Mouse (Mus musculus): ENCODE results near the gene Gucd1. TPM values are rescaled to one million over a fixed set of nuclear protein-coding genes. Genes with fewer than 3 reads are reported as not detected.
"Not testable (repeated sequence)": the region's sequence is repeated elsewhere in the genome, so short reads cannot be mapped to it uniquely, and the experiment has no call there.

The Gucd1 gene
- polyA plus RNA-seq, 1 experiment from 2014 or later = 31.9 TPM

GRCm38 (mm10) chr10:75475139-75475850 is 42.5 kb downstream of the Gucd1 start:
- H3K4me3 ChIP-seq; H3K9me3 ChIP-seq; DNase-seq (ENCODE audit: low spot score); H3K27me3 ChIP-seq (replicated peaks; ENCODE audit: low read depth, poor library complexity, severe bottlenecking); H3K36me3 ChIP-seq (replicated peaks); H3K27ac ChIP-seq (replicated peaks): not testable (repeated sequence)
- peaks cover 11% of the 10 kb centered on the region for H3K4me1 ChIP-seq
- WGBS = 32% methylated on average over 5 of the region's 6 CpGs

- DNase-seq (ENCODE audit: low spot score) = no peak
- no peak overlapping the region for H3K27ac ChIP-seq (replicated peaks)
- no peaks in the 10 kb centered on the region for H3K9me3 ChIP-seq
- H3K27me3 ChIP-seq (replicated peaks; ENCODE audit: low read depth, poor library complexity, severe bottlenecking) = no peaks in the 10 kb centered on the region
- H3K4me3 ChIP-seq = no peak overlapping the region
- H3K4me1 ChIP-seq = peaks cover 11% of the 10 kb centered on the region
- 42% methylated on average over 5 of the region's 5 CpGs for WGBS
- H3K36me3 ChIP-seq (replicated peaks) = no peaks in the 10 kb centered on the region
Measured at GRCm38 (mm10) chr10:75474571-75474970, 43.2 kb downstream of the Gucd1 start.

- no peak overlapping the region for H3K4me3 ChIP-seq
- H3K27me3 ChIP-seq (replicated peaks; ENCODE audit: low read depth, poor library complexity, severe bottlenecking) = no peaks in the 10 kb centered on the region
- 72% methylated on average over 8 of the region's 8 CpGs for WGBS
- no peaks in the 10 kb centered on the region for H3K9me3 ChIP-seq
- DNase-seq (ENCODE audit: low spot score) = no peak
- no peaks in the 10 kb centered on the region for H3K36me3 ChIP-seq (replicated peaks)
- no peak overlapping the region for H3K27ac ChIP-seq (replicated peaks)
- peaks cover 11% of the 10 kb centered on the region for H3K4me1 ChIP-seq
Measured at GRCm38 (mm10) chr10:75473411-75473810, 44.4 kb downstream of the Gucd1 start.

- DNase-seq (ENCODE audit: low spot score) = no peak
- H3K36me3 ChIP-seq (replicated peaks) = no peaks in the 10 kb centered on the region
- H3K4me3 ChIP-seq = no peak overlapping the region
- WGBS = 61% methylated on average over 6 of the region's 6 CpGs
- H3K9me3 ChIP-seq = no peaks in the 10 kb centered on the region
- peaks cover 10% of the 10 kb centered on the region for H3K4me1 ChIP-seq
- H3K27me3 ChIP-seq (replicated peaks; ENCODE audit: low read depth, poor library complexity, severe bottlenecking) = no peaks in the 10 kb centered on the region
- H3K27ac ChIP-seq (replicated peaks) = no peak overlapping the region
Measured at GRCm38 (mm10) chr10:75465781-75466550, 51.8 kb downstream of the Gucd1 start.

GRCm38 (mm10) chr10:75462728-75463127 is 55.0 kb downstream of the Gucd1 start:
- H3K4me1 ChIP-seq = peaks cover 10% of the 10 kb centered on the region
- WGBS = 83% methylated on average over 3 of the region's 3 CpGs
- H3K27ac ChIP-seq (replicated peaks) = no peak overlapping the region
- H3K36me3 ChIP-seq (replicated peaks) = no peaks in the 10 kb centered on the region
- no peak overlapping the region for H3K4me3 ChIP-seq
- no peaks in the 10 kb centered on the region for H3K9me3 ChIP-seq
- H3K27me3 ChIP-seq (replicated peaks; ENCODE audit: low read depth, poor library complexity, severe bottlenecking) = no peaks in the 10 kb centered on the region
- DNase-seq (ENCODE audit: low spot score) = no peak

- Histone ChIP-seq H3K9me3 (no peaks in the 10 kb centered on the region), H3K27ac (replicated peaks) (no peak overlapping the region), H3K27me3 (replicated peaks; ENCODE audit: low read depth, poor library complexity, severe bottlenecking) (no peaks in the 10 kb centered on the region), H3K36me3 (replicated peaks) (no peaks in the 10 kb centered on the region), H3K4me3 (no peak overlapping the region), H3K4me1 (no peaks in the 10 kb centered on the region)
- 85% methylated on average over 4 of the region's 4 CpGs for WGBS
- no peak for DNase-seq (ENCODE audit: low spot score)
Measured at GRCm38 (mm10) chr10:75458329-75458728, 59.4 kb downstream of the Gucd1 start.

GRCm38 (mm10) chr10:75457852-75458251 is 59.9 kb downstream of the Gucd1 start:
- no peak overlapping the region for H3K4me3 ChIP-seq
- H3K27ac ChIP-seq (replicated peaks) = no peak overlapping the region
- 86% methylated on average over 1 of the region's 1 CpGs for WGBS
- no peaks in the 10 kb centered on the region for H3K27me3 ChIP-seq (replicated peaks; ENCODE audit: low read depth, poor library complexity, severe bottlenecking)
- no peaks in the 10 kb centered on the region for H3K36me3 ChIP-seq (replicated peaks)
- DNase-seq (ENCODE audit: low spot score) = no peak
- no peaks in the 10 kb centered on the region for H3K9me3 ChIP-seq
- H3K4me1 ChIP-seq = no peaks in the 10 kb centered on the region

GRCm38 (mm10) chr10:75456061-75456831 is 61.5 kb downstream of the Gucd1 start:
- H3K27ac ChIP-seq (replicated peaks); DNase-seq (ENCODE audit: low spot score); H3K36me3 ChIP-seq (replicated peaks); H3K4me3 ChIP-seq; H3K27me3 ChIP-seq (replicated peaks; ENCODE audit: low read depth, poor library complexity, severe bottlenecking); H3K4me1 ChIP-seq; H3K9me3 ChIP-seq: not testable (repeated sequence)
- whole genome bisulfite sequencing = 90% methylated on average over 15 of the region's 18 CpGs

GRCm38 (mm10) chr10:75451036-75451786 is 66.6 kb downstream of the Gucd1 start:
- WGBS = 63% methylated on average over 10 of the region's 10 CpGs
- no peaks in the 10 kb centered on the region for H3K36me3 ChIP-seq (replicated peaks)
- no peaks in the 10 kb centered on the region for H3K9me3 ChIP-seq
- no peak overlapping the region for H3K4me3 ChIP-seq
- peaks cover 27% of the 10 kb centered on the region for H3K4me1 ChIP-seq
- no peak overlapping the region for H3K27ac ChIP-seq (replicated peaks)
- DNase-seq (ENCODE audit: low spot score) = no peak
- no peaks in the 10 kb centered on the region for H3K27me3 ChIP-seq (replicated peaks; ENCODE audit: low read depth, poor library complexity, severe bottlenecking)

- Histone ChIP-seq H3K4me1 (peaks cover 29% of the 10 kb centered on the region), H3K36me3 (replicated peaks) (no peaks in the 10 kb centered on the region), H3K27ac (replicated peaks) (no peak overlapping the region), H3K4me3 (no peak overlapping the region), H3K27me3 (replicated peaks; ENCODE audit: low read depth, poor library complexity, severe bottlenecking) (no peaks in the 10 kb centered on the region), H3K9me3 (no peaks in the 10 kb centered on the region)
- no peak for DNase-seq (ENCODE audit: low spot score)
- WGBS = 87% methylated on average over 8 of the region's 8 CpGs
Measured at GRCm38 (mm10) chr10:75450331-75450730, 67.4 kb downstream of the Gucd1 start.

- no peak for DNase-seq (ENCODE audit: low spot score)
- H3K27me3 ChIP-seq (replicated peaks; ENCODE audit: low read depth, poor library complexity, severe bottlenecking) = no peaks in the 10 kb centered on the region
- H3K4me1 ChIP-seq = peaks cover 43% of the 10 kb centered on the region
- H3K36me3 ChIP-seq (replicated peaks) = no peaks in the 10 kb centered on the region
- no peak overlapping the region for H3K4me3 ChIP-seq
- H3K27ac ChIP-seq (replicated peaks) = no peak overlapping the region
- WGBS = 80% methylated on average over 6 of the region's 6 CpGs
- H3K9me3 ChIP-seq = no peaks in the 10 kb centered on the region
Measured at GRCm38 (mm10) chr10:75448806-75449420, 68.9 kb downstream of the Gucd1 start.

GRCm38 (mm10) chr10:75447489-75447888 is 70.3 kb downstream of the Gucd1 start:
- Histone ChIP-seq H3K27ac (replicated peaks) (no peak overlapping the region), H3K4me3 (no peak overlapping the region), H3K36me3 (replicated peaks) (no peaks in the 10 kb centered on the region), H3K4me1 (peaks cover 50% of the 10 kb centered on the region), H3K27me3 (replicated peaks; ENCODE audit: low read depth, poor library complexity, severe bottlenecking) (no peaks in the 10 kb centered on the region), H3K9me3 (no peaks in the 10 kb centered on the region)
- WGBS = 88% methylated on average over 11 of the region's 11 CpGs
- DNase-seq (ENCODE audit: low spot score) = no peak
